Mouse (Mus musculus): ENCODE results near the gene Serpinb7. TPM values are rescaled to one million over a fixed set of nuclear protein-coding genes. Genes with fewer than 3 reads are reported as not detected.

Gene Serpinb7
- total RNA-seq (2021) = not detected

DNA sequence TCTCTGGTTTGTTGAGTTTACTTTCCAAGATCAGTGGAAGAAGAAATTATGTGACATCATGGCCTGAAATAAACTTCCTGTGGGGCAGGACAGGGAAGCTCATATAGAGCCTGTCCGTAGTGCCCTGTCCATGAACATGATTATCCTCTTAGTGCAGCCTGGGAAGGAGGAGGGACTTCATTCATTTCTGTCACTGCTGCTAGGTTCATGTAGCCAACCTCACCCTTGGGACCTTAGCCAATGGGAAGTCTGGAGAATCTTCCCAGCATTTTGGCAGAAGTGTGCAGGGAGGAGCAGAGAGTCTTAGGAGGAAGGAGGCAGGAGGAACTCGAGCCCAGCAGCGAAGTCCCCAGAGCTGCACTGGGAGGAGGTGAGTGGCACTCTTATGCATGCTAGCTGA, at the start of gene Serpinb7:
Gene Serpinb7 (plus strand): TSS at position 301 of the 400 bp plus-strand sequence.
- intact Hi-C loops (cut with DNase I) = no loop called here

DNA sequence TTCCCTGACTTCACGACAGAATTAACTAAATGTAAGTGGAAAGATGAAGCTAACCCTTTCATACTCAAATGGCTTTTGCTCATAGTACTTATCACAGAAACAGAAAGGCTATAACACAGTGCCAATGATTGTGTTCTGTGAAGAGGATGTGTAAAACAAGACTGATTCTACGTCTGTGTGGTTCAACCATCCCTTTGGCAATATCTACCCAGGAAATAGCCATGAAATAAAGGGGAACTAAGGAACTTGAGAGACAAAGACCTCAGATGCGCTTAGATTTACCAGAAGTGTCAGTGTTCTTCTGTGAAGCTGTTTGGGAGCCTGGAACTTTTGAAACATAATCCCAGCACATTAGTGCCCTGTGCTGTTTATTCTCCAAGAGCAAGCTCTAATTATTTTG, 49.1 kb upstream of the Serpinb7 start:
- intact Hi-C loops (cut with DNase I) = no loop called here

More for the DNA sequence above, at the start of gene Serpinb7:
- DNase-seq (ENCODE audit: low spot score in 2 of 2) = no peak

DNA sequence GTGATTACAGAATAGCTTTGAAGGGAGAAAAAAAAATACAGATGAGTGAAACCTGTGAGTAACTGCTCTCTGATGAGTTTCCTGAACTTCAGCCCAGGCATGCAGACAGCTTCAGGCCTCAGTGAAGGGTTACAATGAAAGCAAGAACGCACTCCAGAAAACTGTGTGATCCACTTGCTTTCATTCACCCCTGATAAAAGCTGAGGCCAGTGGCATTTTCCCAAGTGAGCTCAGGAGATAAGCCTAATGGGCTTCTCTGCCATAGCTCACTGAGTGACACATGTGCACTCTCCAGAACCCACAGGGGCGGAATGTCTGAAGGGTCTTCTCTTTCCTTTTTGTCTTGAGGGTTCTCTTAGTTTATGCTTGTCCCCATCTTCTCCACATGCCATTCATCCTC, 48.3 kb upstream of the Serpinb7 start:
- DNase-seq (ENCODE audit: low spot score in 2 of 2) = no peak
- intact Hi-C loops (cut with DNase I) = no loop called here

More for the DNA sequence above, 49.1 kb upstream of the Serpinb7 start:
- DNase-seq (ENCODE audit: low spot score in 2 of 2) = no peak

DNA sequence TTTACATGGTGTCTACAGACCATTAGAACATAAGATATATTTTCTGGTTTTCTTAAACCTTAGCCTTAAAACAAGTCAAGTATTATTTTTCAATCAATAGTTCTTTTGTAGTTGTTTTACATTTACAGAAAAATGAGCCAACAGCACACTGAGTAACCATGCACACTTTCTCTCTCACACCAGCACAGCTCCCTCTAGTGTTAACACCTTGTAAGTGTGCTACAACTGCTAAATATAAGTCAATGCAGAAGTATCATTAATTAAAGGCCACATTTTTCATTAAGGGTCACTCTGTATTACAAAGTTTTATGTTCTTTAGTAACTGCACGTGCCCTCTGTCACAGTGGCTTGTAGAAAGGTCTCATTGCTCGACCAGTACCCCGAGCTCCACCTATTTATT, 46.4 kb upstream of the Serpinb7 start:
- no peak for DNase-seq (ENCODE audit: low spot score in 2 of 2)
- intact Hi-C loops (cut with DNase I) = no loop called here

DNA sequence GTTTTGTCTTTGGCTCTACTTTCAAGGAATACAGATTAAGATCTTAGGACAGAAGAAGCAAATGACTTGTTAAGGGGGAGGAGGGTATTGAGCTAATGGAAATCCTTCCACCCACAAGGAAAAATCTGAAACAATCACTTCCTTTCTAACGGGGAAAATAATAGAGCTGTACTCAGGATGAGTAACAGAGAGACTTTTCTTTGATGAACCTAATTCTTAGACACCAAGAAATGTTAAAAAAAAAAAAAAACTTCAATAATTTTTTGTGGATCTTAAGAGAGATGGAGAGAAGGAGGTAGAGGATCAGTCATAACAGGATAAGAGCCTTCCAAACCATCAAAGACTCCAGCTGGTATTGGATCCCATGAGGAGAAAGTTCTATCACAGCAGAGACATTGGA, 38.6 kb upstream of the Serpinb7 start, which contains the start of gene Serpinb11:
Gene Serpinb11 (plus strand): TSS at position 301 of the 400 bp plus-strand sequence.
- DNase-seq (ENCODE audit: low spot score in 2 of 2) = no peak
- intact Hi-C loops (cut with DNase I) = no loop called here

GRCm38 (mm10) chr1:107365973-107366372, 33.5 kb upstream of the Serpinb7 start:
- no peak for DNase-seq (ENCODE audit: low spot score in 2 of 2)
- intact Hi-C loops (cut with DNase I) = no loop called here

GRCm38 (mm10) chr1:107368944-107369343, 30.5 kb upstream of the Serpinb7 start:
- no peak for DNase-seq (ENCODE audit: low spot score in 2 of 2)
- intact Hi-C loops (cut with DNase I) = no loop called here

DNA sequence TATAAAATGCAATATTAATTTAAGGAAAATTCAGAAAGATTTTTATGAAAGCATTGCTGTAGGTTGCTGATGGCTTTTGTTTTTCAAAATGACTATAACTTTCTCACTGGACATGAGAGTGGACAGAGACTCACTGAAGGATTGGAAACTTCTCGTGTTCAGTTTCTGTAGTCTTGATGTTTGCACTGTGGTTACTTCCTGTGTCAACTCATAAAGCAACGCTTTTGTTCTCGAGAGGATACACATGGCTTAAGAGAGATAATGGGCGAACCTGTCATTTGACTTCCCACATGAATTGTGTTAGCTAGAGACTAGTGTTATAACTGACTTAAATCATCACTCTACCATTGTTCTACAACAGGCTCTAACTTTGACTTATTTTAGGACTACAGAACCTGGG, 22.5 kb upstream of the Serpinb7 start:
- intact Hi-C loops (cut with DNase I) = no loop called here
- no peak for DNase-seq (ENCODE audit: low spot score in 2 of 2)

- intact Hi-C loops (cut with DNase I) = no loop called here
- no peak for DNase-seq (ENCODE audit: low spot score in 2 of 2)
These were observed 21.1 kb upstream of the Serpinb7 start for GRCm38 (mm10) chr1:107378368-107378767.

DNA sequence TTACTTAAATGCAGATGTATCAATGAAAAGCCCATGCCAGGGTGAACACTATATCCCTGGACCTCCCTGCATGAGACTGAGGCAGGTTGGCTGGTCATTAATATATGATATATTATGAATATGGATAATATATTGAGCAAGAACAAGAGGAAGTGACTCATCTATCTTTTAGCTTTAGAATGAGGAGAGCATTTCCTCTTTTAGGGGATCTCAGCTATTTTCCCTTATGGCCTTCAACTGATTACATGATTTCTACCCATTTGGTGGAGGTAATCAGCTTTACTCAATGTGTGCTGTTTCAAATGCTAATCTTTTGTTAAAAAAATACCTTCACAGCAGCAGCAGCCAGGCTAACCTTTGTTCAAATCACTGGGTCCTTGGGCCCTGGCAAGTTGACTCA, 18.0 kb upstream of the Serpinb7 start:
- no peak for DNase-seq (ENCODE audit: low spot score in 2 of 2)
- intact Hi-C loops (cut with DNase I) = no loop called here

- intact Hi-C loops (cut with DNase I) = no loop called here
- no peak for DNase-seq (ENCODE audit: low spot score in 2 of 2)
These were observed 17.1 kb upstream of the Serpinb7 start for GRCm38 (mm10) chr1:107382404-107382803.

DNA sequence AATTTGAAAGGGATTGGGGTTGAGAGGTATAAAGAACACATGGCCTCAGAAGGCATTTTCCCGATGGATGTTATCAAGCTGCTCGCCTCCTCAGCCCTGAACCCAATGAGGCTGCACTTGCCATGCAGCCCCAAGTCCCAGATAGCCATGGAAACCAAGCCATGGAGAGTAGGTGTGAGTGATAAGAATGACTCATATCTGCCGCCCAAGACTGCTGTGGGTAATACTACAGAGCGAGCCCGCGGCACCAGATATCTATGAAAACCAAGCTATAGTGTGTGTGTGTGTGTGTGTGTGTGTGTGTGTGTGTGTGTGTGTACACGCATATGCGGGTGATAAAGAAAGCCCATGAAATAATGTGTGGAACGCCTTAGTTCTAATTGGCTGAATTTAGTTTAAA, 14.9 kb upstream of the Serpinb7 start:
- intact Hi-C loops (cut with DNase I) = no loop called here
- peak in 1 of 2 experiments; percentile 4 for DNase-seq (ENCODE audit: low spot score in 2 of 2)

DNA sequence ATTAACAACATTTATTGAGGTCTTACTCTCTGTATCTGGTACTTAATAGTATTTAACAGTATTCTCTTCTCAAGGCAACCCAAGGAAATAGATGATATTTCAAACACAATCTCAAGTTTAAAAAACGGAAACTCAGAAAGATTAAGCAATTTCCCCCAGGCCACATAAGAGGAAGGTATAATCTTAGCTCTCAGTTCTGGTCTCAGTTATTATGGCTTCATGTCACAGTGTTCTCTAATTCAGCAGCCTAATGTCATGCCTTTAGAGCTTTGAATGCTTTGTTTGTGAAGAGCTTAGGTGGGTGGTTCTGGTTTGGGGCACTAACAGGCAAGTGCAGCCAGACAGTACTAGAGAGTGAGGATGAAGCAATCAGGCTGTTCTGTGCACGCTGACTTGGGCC, 9.7 kb upstream of the Serpinb7 start:
- intact Hi-C loops (cut with DNase I) = no loop called here
- no peak for DNase-seq (ENCODE audit: low spot score in 2 of 2)

DNA sequence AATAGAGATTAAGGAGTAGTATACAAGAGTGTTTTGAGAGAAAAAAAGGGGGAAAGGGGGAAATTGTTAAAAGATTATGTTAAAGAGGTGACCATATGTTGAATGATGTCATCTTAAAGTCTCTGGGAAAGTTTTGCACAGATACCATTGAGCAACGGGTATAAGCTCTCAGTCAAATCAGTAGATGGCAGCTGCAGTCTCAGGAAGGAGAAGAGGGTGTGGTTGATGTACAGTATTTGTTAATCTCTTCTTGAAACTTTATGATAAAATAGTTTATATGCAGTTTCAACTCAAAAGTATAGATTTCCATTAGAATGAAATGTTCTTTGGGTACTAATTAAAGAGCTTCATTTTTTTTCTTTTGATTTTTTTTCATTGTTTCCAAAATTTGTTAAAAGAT, 2.0 kb upstream of the Serpinb7 start:
- DNase-seq (ENCODE audit: low spot score in 2 of 2) = no peak
- intact Hi-C loops (cut with DNase I) = no loop called here

DNA sequence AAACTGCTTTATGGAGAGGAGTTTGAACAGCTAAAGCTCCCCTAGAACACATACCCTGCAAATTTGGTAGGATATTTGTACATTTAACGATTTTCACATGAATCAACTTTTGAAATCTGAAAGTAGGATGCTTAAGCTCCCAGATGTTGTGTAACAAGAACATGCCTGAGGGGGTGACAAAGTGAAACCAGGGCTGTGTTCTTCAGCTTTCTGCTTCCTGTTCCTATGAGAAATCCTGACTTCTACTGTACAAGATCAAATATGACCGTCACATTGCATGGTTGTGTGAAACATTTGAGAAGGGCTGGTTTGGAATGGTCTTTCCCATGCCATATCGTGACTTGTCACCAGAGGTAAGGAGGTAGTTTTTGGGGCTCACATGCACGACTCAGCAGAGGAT, 2.6 kb downstream of the Serpinb7 start:
- intact Hi-C loops (cut with DNase I) = no loop called here
- DNase-seq (ENCODE audit: low spot score in 2 of 2) = no peak

GRCm38 (mm10) chr1:107414650-107415049, 15.2 kb downstream of the Serpinb7 start:
- intact Hi-C loops (cut with DNase I) = no loop called here
- no peak for DNase-seq (ENCODE audit: low spot score in 2 of 2)

DNA sequence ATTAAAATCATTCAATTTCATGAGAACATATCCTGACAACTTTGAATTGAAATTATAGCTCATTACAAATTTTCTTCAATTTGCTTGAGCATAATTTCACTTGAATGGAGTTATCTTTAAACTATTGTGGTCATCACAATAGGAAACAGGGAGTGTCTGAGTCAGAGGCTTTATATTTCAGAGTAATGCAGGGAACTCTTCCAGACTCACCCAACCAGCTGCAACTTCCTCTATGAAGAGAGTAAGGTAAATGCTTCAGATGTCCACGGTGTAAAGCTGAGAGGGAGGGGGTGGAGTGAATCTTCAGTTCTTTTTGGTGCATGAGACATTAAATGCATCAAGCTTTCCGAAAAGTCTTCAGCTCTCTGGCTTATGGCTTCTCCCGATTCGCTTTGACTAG, 23.0 kb downstream of the Serpinb7 start:
- intact Hi-C loops (cut with DNase I) = no loop called here
- DNase-seq (ENCODE audit: low spot score in 2 of 2) = no peak

GRCm38 (mm10) chr1:107431253-107431652, 31.8 kb downstream of the Serpinb7 start:
- DNase-seq (ENCODE audit: low spot score in 2 of 2) = no peak

GRCm38 (mm10) chr1:107435528-107435927, 36.1 kb downstream of the Serpinb7 start:
- intact Hi-C loops (cut with DNase I) = no loop called here
- DNase-seq (ENCODE audit: low spot score in 2 of 2) = no peak

More at GRCm38 (mm10) chr1:107431253-107431652, 31.8 kb downstream of the Serpinb7 start:
- intact Hi-C loops (cut with DNase I) = no loop called here

GRCm38 (mm10) chr1:107439462-107439861, 40.0 kb downstream of the Serpinb7 start:
- intact Hi-C loops (cut with DNase I) = no loop called here
- DNase-seq (ENCODE audit: low spot score in 2 of 2) = no peak

GRCm38 (mm10) chr1:107445352-107445751, 45.9 kb downstream of the Serpinb7 start:
- intact Hi-C loops (cut with DNase I) = no loop called here
- no peak for DNase-seq (ENCODE audit: low spot score in 2 of 2)

- DNase-seq (ENCODE audit: low spot score in 2 of 2) = no peak
- intact Hi-C loops (cut with DNase I) = no loop called here
These were observed 47.9 kb downstream of the Serpinb7 start for GRCm38 (mm10) chr1:107447228-107447931.

Measured in left cerebral cortex, postnatal 36 days (tissue).